Mouse (Mus musculus): Measurements from ENCODE around the gene Hid1. TPM values are rescaled to one million over a fixed set of nuclear protein-coding genes. Genes with fewer than 3 reads are reported as not detected.

The Hid1 gene
- polyA plus RNA-seq, 1 experiment from 2014 or later, result 16.1 TPM

DNA sequence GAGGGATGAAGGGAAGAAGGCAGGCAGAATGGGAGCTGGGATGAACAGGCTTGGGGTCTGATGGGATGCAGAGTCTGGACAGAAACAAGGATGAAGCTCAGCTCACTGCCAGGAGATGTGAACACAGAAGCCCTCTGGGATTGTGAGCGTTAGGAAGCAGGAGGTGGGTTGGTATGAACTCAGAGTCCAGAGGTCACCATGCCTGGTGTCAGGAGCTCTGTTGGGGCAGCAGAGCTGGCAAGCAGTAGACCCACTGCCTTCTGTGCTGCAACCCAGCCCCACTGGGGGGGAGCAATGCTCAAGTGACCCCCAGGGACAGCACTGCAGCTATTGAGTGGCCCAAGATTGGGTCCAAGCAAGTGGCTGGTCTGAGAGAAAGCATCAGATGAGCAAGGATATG is 29.7 kb downstream of the Hid1 start:
- Histone ChIP-seq H3K9me3 (ENCODE audit: control insufficient read depth, low read length) (no peaks in the 10 kb centered on the region), H3K27ac (ENCODE audit: low read depth, low read length) (no peak overlapping the region), H3K4me2 (ENCODE audit: low read depth) (no peak overlapping the region), H3K27me3 (ENCODE audit: control insufficient read depth, insufficient read depth, low read length) (peaks cover 25% of the 10 kb centered on the region), H3K4me3 (ENCODE audit: low read depth, low read length) (no peak overlapping the region), H3K9ac (ENCODE audit: low read length) (no peak overlapping the region), H3K4me1 (ENCODE audit: control insufficient read depth, insufficient read depth, low read length) (0 out of 2 replicates have a peak, but pooled peaks cover 6% of the 10 kb centered on the region), H3K36me3 (ENCODE audit: control insufficient read depth, insufficient read depth, low read length) (no peaks in the 10 kb centered on the region)
- no peak for DNase-seq (ENCODE audit: low spot score)
- 86% methylated on average over 1 of the region's 1 CpGs for whole genome bisulfite sequencing
- ATAC-seq (ENCODE audit: insufficient read depth, low FRiP score, low TSS enrichment), result no peak

DNA sequence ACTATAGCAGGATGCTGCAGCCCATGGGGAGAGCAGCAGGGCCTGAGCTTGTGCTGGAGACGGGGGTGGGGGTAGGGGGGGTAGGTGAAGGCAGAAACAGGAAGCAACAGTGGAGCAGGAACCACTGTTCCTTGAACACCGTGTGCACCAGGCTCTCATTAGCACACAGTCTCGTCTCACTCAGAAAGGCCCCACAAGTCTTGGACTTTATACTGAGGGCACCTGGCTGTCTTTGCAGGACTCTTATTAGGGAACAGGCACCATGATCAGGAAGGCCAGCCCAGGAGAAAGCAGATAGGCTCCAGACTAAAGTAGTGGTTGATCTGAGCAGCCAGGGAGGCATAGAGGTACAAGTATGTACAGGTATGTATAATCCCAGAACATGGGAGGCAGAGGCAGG is 30.2 kb downstream of the Hid1 start:
- Histone ChIP-seq H3K4me1 (ENCODE audit: control insufficient read depth, insufficient read depth, low read length) (0 out of 2 replicates have a peak, but pooled peaks cover 6% of the 10 kb centered on the region), H3K4me3 (ENCODE audit: low read depth, low read length) (no peak overlapping the region), H3K27me3 (ENCODE audit: control insufficient read depth, insufficient read depth, low read length) (peaks cover 25% of the 10 kb centered on the region), H3K27ac (ENCODE audit: low read depth, low read length) (no peak overlapping the region), H3K9ac (ENCODE audit: low read length) (no peak overlapping the region), H3K4me2 (ENCODE audit: low read depth) (no peak overlapping the region), H3K9me3 (ENCODE audit: control insufficient read depth, low read length) (no peaks in the 10 kb centered on the region), H3K36me3 (ENCODE audit: control insufficient read depth, insufficient read depth, low read length) (no peaks in the 10 kb centered on the region)
- ATAC-seq (ENCODE audit: insufficient read depth, low FRiP score, low TSS enrichment) (no peak), DNase-seq (ENCODE audit: low spot score) (no peak)
- WGBS, result 67% methylated on average over 3 of the region's 3 CpGs

DNA sequence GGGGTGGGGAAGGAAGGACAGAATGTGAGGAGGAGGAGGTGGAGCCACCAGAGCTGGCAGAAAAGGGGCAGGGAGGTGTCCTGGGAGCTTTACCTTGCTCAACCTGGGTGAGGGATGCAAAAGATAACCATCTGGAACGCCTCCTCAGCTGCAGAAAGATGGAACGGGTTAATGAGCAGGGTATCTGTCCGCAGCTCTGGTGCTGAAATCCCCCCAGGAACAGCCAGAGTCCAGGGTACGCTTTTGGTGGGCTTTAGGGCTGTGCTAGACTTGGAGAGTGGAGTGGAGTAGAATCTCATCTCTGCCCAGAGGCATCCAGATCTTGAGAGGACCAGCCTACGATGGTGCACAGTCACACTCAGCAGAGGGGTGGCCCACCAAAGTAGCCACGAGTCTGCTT is 31.4 kb downstream of the Hid1 start:
- H3K9me3 ChIP-seq (ENCODE audit: control insufficient read depth, low read length), result no peaks in the 10 kb centered on the region
- H3K36me3 ChIP-seq (ENCODE audit: control insufficient read depth, insufficient read depth, low read length), result no peaks in the 10 kb centered on the region
- no peak for ATAC-seq (ENCODE audit: insufficient read depth, low FRiP score, low TSS enrichment)
- no peak overlapping the region for H3K27ac ChIP-seq (ENCODE audit: low read depth, low read length)
- H3K27me3 ChIP-seq (ENCODE audit: control insufficient read depth, insufficient read depth, low read length), result peaks cover 25% of the 10 kb centered on the region
- WGBS, result 24% methylated on average over 6 of the region's 6 CpGs
- H3K4me2 ChIP-seq (ENCODE audit: low read depth), result no peak overlapping the region
- no peak for DNase-seq (ENCODE audit: low spot score)
- H3K9ac ChIP-seq (ENCODE audit: low read length), result no peak overlapping the region
- H3K4me1 ChIP-seq (ENCODE audit: control insufficient read depth, insufficient read depth, low read length), result 0 out of 2 replicates have a peak, but pooled peaks cover 6% of the 10 kb centered on the region
- no peak overlapping the region for H3K4me3 ChIP-seq (ENCODE audit: low read depth, low read length)

DNA sequence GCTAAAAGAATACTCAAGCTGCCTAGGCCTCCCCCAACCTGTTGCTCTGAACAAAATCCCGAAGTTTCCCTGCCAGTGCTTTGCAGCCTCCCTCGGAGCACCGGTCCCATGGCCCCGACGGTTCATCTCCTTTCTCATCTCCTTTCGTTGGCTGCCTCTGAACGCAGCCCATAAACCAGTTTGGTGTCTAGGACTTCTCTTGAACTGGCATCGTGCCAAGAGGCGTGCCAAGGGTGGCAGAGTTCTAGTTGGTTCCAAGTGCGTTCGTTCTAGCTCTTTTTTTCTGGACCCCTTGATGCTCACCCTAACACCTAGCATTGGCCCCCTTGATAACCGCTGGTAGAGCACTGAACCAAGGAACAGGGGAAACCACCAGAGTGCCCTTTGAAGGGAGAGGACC is 32.3 kb downstream of the Hid1 start:
- H3K27me3 ChIP-seq (ENCODE audit: control insufficient read depth, insufficient read depth, low read length), result peaks cover 25% of the 10 kb centered on the region
- no peak overlapping the region for H3K27ac ChIP-seq (ENCODE audit: low read depth, low read length)
- H3K9ac ChIP-seq (ENCODE audit: low read length), result no peak overlapping the region
- DNase-seq (ENCODE audit: low spot score), result no peak
- H3K9me3 ChIP-seq (ENCODE audit: control insufficient read depth, low read length), result no peaks in the 10 kb centered on the region
- no peaks in the 10 kb centered on the region for H3K36me3 ChIP-seq (ENCODE audit: control insufficient read depth, insufficient read depth, low read length)
- H3K4me1 ChIP-seq (ENCODE audit: control insufficient read depth, insufficient read depth, low read length), result 0 out of 2 replicates have a peak, but pooled peaks cover 6% of the 10 kb centered on the region
- no peak overlapping the region for H3K4me2 ChIP-seq (ENCODE audit: low read depth)
- WGBS, result 66% methylated on average over 12 of the region's 12 CpGs
- ATAC-seq (ENCODE audit: insufficient read depth, low FRiP score, low TSS enrichment), result no peak
- no peak overlapping the region for H3K4me3 ChIP-seq (ENCODE audit: low read depth, low read length)

DNA sequence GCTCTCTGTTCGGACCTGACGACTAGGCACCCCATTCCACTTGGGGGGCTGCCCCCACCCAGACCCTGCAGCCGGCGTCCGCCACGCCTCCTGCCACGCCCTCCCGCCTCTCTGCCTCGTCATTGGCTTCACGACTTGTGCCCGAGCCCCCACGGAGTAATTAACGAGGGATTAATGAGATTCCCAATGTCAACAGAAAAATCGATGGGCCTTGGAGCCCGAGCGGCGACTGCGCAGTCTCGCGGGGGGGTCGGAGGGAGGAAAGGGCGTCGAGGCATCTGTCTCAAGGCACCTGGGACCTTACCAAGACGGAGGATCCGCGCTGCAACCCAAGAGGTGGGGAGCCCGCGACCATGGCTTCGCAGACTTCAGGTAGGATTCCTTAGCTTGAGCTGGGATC is 33.0 kb downstream of the Hid1 start, which contains the start of gene Otop3:
Gene Otop3, plus strand, starts transcription at position 201 of the 400 bp plus-strand sequence.
- H3K27ac ChIP-seq (ENCODE audit: low read depth, low read length), result no peak within 1 kb of the TSS
- no peak within 1 kb of the TSS; the same call in 1 of the 2 replicates for H3K9ac ChIP-seq (ENCODE audit: low read length)
- peaks cover 25% of the 10 kb centered on the region for H3K27me3 ChIP-seq (ENCODE audit: control insufficient read depth, insufficient read depth, low read length)
- H3K4me1 ChIP-seq (ENCODE audit: control insufficient read depth, insufficient read depth, low read length), result 0 out of 2 replicates have a peak, but pooled peaks cover 6% of the 10 kb centered on the region
- peak within 1 kb of the TSS; percentile 18; the same call in 1 of the 2 replicates for H3K4me3 ChIP-seq (ENCODE audit: low read depth, low read length)
- DNase-seq (ENCODE audit: low spot score) (peak; percentile 47), ATAC-seq (ENCODE audit: insufficient read depth, low FRiP score, low TSS enrichment) (no peak)
- peak within 1 kb of the TSS; percentile 36 for H3K4me2 ChIP-seq (ENCODE audit: low read depth)
- 4% methylated on average over 29 of the region's 29 CpGs for WGBS
- H3K9me3 ChIP-seq (ENCODE audit: control insufficient read depth, low read length), result no peaks in the 10 kb centered on the region
- no peaks in the 10 kb centered on the region for H3K36me3 ChIP-seq (ENCODE audit: control insufficient read depth, insufficient read depth, low read length)

DNA sequence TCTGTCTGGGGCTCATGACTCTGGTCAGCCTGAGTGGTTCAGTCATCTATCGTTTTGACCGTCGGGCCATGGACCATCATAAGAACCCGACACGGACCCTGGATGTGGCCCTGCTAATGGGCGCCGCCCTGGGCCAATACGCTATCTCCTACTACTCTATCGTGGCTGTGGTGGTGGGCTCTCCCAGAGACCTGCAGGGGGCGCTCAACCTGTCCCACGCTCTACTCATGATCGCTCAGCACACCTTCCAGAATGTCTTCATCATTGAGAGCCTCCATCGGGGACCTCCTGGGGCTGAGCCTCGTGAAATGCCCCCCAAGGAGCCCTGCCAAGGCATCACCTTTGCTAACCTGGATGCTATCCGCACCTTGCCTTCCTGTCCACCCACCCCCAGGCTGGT is 38.2 kb downstream of the Hid1 start:
- WGBS, result 78% methylated on average over 15 of the region's 15 CpGs
- H3K27me3 ChIP-seq (ENCODE audit: control insufficient read depth, insufficient read depth, low read length), result peaks cover 8% of the 10 kb centered on the region

DNA sequence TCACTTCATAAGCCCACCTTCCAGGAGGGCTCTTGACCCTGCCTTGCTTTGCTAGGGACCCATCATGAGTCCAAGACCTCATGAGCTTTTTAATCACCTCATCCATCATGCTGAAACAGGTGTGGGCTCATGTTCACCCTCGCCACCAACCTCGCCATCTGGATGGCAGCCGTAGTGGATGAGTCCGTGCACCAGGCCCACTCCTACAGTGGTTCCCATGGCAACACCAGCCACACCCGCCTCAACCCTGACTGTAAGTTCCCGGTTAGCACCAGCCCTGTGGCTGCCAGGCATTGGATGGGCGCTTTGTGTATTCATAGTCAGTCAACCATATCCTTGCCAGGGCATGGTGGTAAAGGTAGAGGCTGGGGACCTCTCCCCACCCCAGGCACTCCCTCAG is 40.8 kb downstream of the Hid1 start:
- Histone ChIP-seq H3K36me3 (ENCODE audit: control insufficient read depth, insufficient read depth, low read length) (no peaks in the 10 kb centered on the region), H3K4me3 (ENCODE audit: low read depth, low read length) (no peak overlapping the region), H3K9ac (ENCODE audit: low read length) (no peak overlapping the region), H3K4me1 (ENCODE audit: control insufficient read depth, insufficient read depth, low read length) (0 out of 2 replicates have a peak, but pooled peaks cover 2% of the 10 kb centered on the region), H3K9me3 (ENCODE audit: control insufficient read depth, low read length) (no peaks in the 10 kb centered on the region), H3K27ac (ENCODE audit: low read depth, low read length) (no peak overlapping the region), H3K27me3 (ENCODE audit: control insufficient read depth, insufficient read depth, low read length) (peaks cover 29% of the 10 kb centered on the region), H3K4me2 (ENCODE audit: low read depth) (no peak overlapping the region)
- ATAC-seq (ENCODE audit: insufficient read depth, low FRiP score, low TSS enrichment), result no peak
- DNase-seq (ENCODE audit: low spot score), result no peak
- 67% methylated on average over 7 of the region's 7 CpGs for WGBS

More for the DNA sequence above, 38.2 kb downstream of the Hid1 start:
- Histone ChIP-seq H3K9me3 (ENCODE audit: control insufficient read depth, low read length) (no peaks in the 10 kb centered on the region), H3K9ac (ENCODE audit: low read length) (no peak overlapping the region), H3K4me3 (ENCODE audit: low read depth, low read length) (no peak overlapping the region), H3K4me2 (ENCODE audit: low read depth) (no peak overlapping the region), H3K36me3 (ENCODE audit: control insufficient read depth, insufficient read depth, low read length) (no peaks in the 10 kb centered on the region), H3K27ac (ENCODE audit: low read depth, low read length) (no peak overlapping the region), H3K4me1 (ENCODE audit: control insufficient read depth, insufficient read depth, low read length) (0 out of 2 replicates have a peak, but pooled peaks cover under 1% of the 10 kb centered on the region)
- ATAC-seq (ENCODE audit: insufficient read depth, low FRiP score, low TSS enrichment) (no peak), DNase-seq (ENCODE audit: low spot score) (no peak)

DNA sequence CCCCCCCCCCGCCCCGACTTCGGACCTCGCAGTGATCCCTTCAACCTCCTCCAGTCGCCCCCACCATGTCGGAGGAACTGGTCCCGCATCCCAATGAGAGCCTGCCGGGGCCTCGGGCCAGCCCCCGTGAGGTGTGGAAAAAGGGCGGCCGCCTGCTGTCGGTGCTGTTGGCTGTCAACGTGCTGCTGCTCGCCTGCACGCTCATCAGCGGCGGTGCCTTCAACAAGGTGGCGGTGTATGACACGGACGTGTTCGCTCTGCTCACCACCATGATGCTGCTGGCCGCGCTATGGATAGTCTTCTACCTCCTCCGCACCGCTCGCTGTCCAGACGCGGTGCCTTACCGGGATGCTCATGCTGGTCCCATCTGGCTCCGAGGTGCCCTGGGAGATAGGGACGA is 44.2 kb downstream of the Hid1 start:
- Histone ChIP-seq H3K27me3 (ENCODE audit: control insufficient read depth, insufficient read depth, low read length) (peaks cover 63% of the 10 kb centered on the region), H3K36me3 (ENCODE audit: control insufficient read depth, insufficient read depth, low read length) (no peaks in the 10 kb centered on the region), H3K9me3 (ENCODE audit: control insufficient read depth, low read length) (no peaks in the 10 kb centered on the region), H3K27ac (ENCODE audit: low read depth, low read length) (no peak overlapping the region), H3K9ac (ENCODE audit: low read length) (no peak overlapping the region), H3K4me3 (ENCODE audit: low read depth, low read length) (no peak overlapping the region), H3K4me1 (ENCODE audit: control insufficient read depth, insufficient read depth, low read length) (peaks cover 5% of the 10 kb centered on the region; the same call in 1 of the 2 replicates), H3K4me2 (ENCODE audit: low read depth) (no peak overlapping the region)
- ATAC-seq (ENCODE audit: insufficient read depth, low FRiP score, low TSS enrichment) (no peak), DNase-seq (ENCODE audit: low spot score) (no peak)
- WGBS, result 16% methylated on average over 32 of the region's 32 CpGs

DNA sequence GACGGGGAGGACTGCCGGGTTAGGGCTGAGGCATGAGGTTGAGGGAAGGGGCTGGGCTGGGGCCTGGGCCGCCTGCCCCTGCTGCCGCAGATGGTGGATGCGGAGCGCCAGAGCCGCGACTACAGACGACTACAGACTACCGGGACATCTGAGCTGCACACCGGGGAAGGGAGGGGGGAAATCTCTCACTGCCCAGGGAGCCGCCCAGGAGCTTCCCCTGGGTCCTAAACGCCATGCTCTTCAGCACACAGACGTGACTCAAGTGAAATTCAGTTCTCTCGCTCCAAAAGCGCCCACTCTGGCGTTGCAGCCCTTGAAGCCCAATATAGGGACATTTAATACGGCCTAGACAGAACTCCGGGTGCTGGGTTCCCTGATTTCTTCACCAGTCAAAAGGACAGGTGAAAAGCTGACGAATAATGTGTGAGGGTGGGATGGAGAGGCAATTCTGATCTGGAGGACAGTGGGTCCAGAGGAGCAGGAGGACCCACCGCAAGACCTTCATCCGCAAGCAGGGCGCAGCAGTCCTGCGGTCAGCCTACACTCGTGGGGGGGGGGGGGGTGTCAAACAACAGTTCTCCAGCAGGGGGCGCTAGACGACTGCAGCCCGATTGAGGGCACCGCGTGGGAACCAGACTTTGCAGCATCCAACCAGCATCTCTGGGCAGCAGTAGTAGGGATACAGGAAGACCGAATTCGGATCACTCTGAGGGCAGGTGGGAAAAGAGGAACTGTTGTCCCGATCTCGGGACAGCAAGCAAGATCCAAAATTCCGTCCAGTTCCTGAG is 45.5 kb downstream of the Hid1 start, which contains the start of gene Ush1g:
Gene Ush1g, minus strand, starts transcription at position 136 of the 788 bp plus-strand sequence.
- WGBS, result 5% methylated on average over 35 of the region's 35 CpGs
- H3K4me3 ChIP-seq (ENCODE audit: low read depth, low read length), result no peak within 1 kb of the TSS
- no peak within 1 kb of the TSS for H3K27ac ChIP-seq (ENCODE audit: low read depth, low read length)
- no peak within 1 kb of the TSS for H3K4me2 ChIP-seq (ENCODE audit: low read depth)
- ATAC-seq (ENCODE audit: insufficient read depth, low FRiP score, low TSS enrichment) (no peak), DNase-seq (ENCODE audit: low spot score) (peak; percentile 80)
- no peaks in the 10 kb centered on the region for H3K9me3 ChIP-seq (ENCODE audit: control insufficient read depth, low read length)
- H3K27me3 ChIP-seq (ENCODE audit: control insufficient read depth, insufficient read depth, low read length), result peaks cover 75% of the 10 kb centered on the region
- peaks cover 5% of the 10 kb centered on the region; the same call in 1 of the 2 replicates for H3K4me1 ChIP-seq (ENCODE audit: control insufficient read depth, insufficient read depth, low read length)
- no peaks in the 10 kb centered on the region for H3K36me3 ChIP-seq (ENCODE audit: control insufficient read depth, insufficient read depth, low read length)
- no peak within 1 kb of the TSS for H3K9ac ChIP-seq (ENCODE audit: low read length)

All from neural tube, embryonic 11.5 days (tissue).